Mouse (Mus musculus) spleen, embryonic (tissue): Measurements from ENCODE around the gene Lin7b.

Experiments used
- CTCF ChIA-PET: fragments of 350-600 bp; sonication (Branson Sonifier 250); formaldehyde crosslinking; loops from one replicate; lab custom pipeline; 2022; lab: Charles Lee

The Lin7b gene

GRCm38 (mm10) chr7:45322245-45322644, 48.1 kb downstream of the Lin7b start:
- CTCF ChIA-PET: no interaction called here
